Mouse (Mus musculus) hindlimb bud, embryonic 11.5 days (tissue): ENCODE results near the gene Lix1l.
"Not testable (repeated sequence)": the region's sequence is repeated elsewhere in the genome, so short reads cannot be mapped to it uniquely, and the experiment has no call there.

ENCODE experiments used
- DNase-seq: peaks from one replicate; pipeline ENCODE4 v3.0.0-alpha.2; 2012; ENCODE audit warnings: low read depth, low spot score; ENCODE audit errors: extremely low spot score

Lix1l gene

DNA sequence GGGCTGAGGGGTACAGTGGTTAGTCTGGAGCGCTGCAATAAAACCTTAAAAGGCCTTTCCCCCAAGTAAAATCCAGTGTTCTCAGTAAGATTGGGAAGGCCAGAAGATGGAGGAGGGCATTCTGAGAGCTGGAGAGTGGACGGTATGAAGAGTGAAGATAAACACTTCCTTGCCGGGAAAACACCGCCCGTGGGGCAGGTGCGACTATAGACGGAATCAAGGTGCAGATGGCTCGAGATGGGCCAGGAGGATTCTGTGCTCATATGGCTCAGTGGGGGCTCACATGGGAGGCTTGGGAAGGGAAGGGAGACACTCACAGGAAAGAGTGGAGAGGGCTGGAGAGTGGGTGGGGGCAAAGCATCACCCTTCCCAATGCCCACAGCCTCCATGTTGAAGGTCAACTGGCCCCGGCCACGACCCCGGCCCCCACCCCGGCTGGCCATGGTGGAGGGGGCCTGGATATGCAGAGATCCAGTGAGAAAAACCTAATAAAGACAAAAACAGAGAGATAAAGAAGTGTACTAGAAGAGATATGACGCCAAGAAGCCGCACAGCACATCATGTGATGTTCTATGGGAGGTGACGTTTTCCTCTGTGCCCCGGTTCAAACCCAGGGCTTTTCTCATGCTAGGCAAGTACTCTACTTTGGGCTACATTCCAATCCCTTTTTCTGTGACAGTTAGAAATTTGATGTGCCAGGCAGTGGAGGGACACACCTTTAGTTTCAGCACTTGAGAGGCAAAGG is 19.0 kb upstream of the Lix1l start:
- no peak for DNase-seq

GRCm38 (mm10) chr3:96583386-96583785 is 17.6 kb upstream of the Lix1l start:
- DNase-seq: no peak

GRCm38 (mm10) chr3:96590657-96591056 is 10.3 kb upstream of the Lix1l start:
- no peak for DNase-seq

GRCm38 (mm10) chr3:96593374-96593773 is 7.6 kb upstream of the Lix1l start:
- no peak for DNase-seq

DNA sequence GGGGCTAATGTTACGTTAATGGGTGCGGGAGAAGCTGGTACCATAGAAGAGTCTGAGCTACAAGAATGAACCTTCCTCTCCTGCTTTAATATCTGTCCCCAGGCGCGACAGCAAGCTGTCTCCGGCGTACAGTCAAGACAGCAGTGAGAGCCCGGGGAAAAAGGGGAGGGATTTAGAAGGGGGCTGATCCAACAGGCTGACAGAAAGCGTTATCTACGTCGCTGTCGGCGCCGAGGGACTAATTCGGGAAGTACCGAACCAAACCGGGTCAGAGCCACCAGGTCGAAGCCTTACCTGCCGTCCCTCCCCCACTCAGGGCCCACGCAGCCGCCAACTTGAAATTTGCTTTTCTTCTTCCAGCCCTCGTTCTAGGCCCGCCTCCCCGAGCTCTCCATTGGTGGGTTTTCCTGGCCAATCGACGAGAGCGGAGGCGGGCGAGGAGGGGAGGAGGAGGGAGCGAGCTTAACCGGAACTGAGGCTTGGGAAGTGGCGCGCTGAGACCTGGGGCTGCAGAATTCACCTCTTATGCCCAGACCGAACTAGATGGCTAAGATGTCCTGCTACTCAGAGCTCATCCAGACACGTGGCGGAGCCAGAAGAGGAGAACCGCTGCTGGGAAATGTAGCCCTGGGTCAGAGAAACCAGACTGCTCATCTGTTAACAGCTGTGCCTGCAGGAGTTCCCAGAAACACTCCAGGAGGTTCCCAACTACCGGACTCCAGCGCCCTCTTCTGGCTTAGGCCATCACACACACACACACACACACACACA is 7.0 kb upstream of the Lix1l start, which contains the start of gene Polr3gl:
TSS of gene Polr3gl (minus strand) at position 392 of the 771 bp plus-strand sequence.
- DNase-seq: peak; percentile 67

DNA sequence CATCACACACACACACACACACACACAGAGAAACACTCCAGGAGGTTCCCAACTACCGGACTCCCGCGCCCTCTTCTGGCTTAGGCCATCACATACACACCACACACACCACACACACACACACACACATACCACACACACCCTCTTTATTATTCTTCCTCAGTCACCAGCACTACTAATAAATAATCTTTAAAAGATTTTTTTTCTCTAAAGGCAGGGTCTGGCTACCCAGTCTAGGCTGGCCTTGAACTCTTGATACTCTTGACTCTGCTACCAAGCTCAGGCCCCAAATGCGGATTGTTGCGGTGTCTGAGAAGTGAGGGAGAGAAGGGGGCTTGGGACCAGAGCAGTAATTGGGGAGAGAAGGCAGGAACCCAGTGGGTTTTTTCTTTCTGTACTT is 6.1 kb upstream of the Lix1l start:
- no peak for DNase-seq

DNA sequence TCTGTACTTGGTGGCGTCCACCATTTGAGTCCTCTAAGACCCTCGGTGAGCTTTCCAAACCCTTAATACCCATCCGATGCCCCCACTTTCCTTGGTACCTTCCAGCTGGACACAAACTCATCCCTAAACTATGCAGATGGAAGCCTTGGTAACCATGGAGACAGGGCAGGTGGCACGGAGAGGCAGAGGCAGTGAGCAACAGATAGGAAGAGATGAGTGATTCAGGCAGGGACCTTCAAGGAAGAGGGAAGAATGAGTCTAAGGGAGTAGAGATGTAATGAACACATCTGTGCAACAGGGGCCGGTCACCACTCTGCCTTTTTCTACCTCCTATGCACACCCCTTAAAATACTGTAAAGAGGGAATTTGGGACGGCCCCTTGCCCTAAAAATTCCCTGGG is 5.3 kb upstream of the Lix1l start:
- no peak for DNase-seq

- DNase-seq: no peak
Observed at GRCm38 (mm10) chr3:96596228-96596707, 4.7 kb upstream of the Lix1l start, which contains the start of gene Ankrd34a. Ankrd34a (plus strand) TSS chr3:96596636.

- no peak for DNase-seq
Observed at GRCm38 (mm10) chr3:96596855-96597254, 4.1 kb upstream of the Lix1l start.

- no peak for DNase-seq
Observed at GRCm38 (mm10) chr3:96597435-96597891, 3.5 kb upstream of the Lix1l start.

DNA sequence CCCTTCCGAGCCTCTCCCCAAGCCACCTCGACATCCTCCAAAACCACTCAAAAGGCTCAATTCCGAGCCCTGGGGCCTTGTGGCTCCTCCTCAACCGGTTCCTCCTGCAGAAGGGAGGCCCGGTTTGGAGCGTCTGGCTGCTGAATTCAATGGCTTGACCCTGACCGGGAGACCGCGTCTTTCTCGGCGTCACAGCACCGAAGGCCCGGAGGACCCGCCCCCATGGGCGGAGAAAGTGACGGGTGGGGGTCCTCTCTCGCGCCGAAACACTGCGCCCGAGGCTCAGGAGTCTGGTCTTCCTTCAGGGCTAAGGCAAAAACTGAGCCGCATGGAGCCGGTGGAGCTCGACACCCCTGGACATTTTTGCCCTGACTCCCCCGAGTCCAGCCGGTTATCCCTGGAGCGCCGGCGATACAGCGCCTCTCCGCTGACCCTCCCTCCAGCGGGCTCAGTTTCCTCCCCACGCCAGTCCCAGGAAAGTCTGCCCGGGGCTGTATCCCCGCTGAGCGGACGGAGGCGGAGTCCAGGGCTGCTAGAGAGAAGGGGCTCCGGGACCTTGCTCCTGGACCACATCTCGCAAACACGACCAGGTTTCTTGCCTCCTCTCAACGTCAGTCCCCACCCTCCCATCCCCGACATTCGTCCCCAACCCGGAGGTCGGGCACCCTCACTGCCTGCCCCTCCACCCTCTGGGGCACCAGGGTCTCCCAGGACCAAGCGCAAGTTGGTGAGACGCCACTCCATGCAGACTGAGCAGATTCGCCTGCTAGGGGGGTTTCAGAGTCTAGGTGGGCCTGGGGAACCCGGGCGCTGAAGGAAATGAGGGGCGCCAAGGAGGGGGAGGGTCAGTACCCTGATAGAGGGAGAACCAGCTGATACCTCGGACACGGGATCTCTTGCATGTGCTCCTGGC is 2.5 kb upstream of the Lix1l start:
- no peak for DNase-seq

DNA sequence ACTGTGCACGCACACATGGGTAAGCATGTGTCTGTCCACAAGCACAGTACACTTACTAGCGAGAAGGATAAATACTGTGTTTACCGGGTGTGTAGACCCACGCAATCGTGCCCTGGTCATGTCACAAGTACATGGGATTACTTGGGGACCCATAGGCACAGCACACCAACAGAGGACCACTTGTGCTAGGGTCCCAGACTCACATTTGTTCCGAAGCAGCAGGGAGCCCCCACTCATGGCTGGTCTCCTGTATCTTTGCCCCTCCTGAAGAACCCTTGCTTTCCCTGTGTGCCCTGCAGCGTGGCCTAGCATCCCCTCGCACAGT is 1.9 kb upstream of the Lix1l start:
- no peak for DNase-seq

DNA sequence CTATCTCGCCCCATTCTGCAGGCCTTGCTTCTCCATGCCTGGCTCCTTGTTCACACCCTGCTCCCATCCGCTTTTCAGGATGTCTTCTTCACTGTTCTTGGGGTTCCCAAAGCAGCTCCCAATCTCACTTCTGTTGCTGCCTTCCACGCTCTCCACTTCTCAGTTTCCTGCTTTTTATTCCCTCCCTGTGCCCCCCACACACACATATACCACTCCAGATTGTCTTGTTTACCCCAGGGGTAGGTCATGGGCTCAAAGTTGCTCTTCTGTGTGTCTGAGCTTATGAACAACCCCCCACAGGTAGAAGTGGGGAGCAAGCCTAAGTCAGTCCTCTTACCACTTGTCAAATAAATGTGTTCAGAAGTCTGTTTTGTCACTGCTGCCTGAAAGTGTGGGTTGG is 1.5 kb upstream of the Lix1l start:
- no peak for DNase-seq

DNA sequence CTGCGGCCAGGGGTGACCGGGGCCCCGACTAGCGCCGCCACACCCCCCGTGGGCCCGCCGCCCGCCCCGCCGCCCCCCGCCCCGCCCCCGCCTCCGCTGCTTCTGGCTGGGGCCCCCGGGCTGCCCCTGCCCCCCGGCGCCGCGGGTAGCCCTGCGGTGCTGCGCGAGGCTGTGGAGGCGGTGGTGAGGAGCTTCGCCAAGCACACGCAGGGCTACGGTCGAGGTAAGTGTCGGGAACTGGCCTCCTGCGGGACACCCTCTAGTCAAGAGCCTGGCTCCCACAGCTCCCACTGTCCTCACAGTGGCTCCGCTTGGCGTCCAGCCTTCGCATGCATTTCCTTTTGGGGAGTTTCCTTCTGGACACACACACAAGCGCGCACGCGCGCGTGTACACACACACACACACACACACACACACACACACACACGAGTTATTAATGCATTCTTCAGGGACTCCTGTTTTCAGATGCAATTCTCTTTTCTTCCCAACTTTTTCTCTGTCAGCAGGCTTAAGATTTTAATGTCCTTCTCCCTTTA is 370 bp downstream of the Lix1l start:
- DNase-seq: no peak

- no peak for DNase-seq
Observed at GRCm38 (mm10) chr3:96601941-96602703, 1.2 kb downstream of the Lix1l start.

DNA sequence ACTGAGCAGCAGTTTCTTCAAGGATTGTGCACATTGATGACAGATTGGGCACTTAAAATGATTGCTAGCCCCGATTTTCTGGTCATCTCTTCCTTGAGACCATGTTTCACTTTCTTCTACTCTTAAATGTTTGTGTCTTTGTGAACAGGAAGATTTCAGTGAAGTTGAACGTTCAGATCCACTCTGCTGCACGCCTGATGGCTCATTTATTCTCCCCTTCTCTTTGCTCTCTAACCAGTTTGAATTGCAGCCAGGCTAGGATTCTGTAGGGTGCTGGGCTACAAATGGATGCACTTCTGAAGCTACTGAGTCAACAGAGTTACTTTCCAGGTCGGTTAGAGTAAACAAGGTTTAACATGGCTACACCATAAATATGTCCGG is 1.7 kb downstream of the Lix1l start:
- DNase-seq: no peak

- no peak for DNase-seq
Observed at GRCm38 (mm10) chr3:96603311-96603710, 2.4 kb downstream of the Lix1l start.

DNA sequence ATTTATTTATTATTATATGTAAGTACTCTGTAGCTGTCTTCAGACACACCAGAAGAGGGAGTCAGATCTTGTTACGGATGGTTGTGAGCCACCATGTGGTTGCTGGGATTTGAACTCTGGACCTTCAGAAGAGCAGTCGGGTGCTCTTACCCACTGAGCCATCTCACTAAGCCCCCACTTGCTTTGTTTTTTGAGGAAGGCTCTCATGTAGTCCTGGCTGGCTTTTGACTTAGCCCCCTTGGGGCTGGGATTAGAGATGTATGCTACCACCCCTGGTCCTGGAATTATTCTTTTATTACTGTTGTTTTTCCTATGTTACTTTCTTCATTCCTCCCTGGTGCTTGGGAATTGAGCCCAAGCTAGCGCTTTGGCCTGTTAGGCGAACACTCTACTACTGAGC is 5.1 kb downstream of the Lix1l start:
- DNase-seq: not testable (repeated sequence)

DNA sequence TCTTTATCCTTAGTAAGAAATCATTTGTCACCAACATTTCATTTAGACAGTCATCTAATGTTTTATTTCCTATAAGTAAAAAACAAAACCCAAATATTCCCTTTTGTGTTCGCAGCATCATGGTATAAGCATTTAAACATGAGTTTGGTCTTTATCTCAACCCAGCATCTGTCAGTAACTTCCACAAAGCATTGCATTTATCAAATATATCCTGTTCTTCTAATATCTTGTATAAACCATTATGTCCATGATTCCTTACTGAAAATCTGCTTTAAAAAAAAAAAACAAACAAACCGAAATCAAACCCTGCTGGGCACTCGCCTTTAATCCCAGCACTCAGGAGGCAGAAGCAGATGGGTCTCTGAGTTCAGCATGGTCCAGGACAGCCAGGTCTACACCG is 5.7 kb downstream of the Lix1l start:
- no peak for DNase-seq

- DNase-seq: no peak
Observed at GRCm38 (mm10) chr3:96617941-96618340, 17.0 kb downstream of the Lix1l start.
